Mouse (Mus musculus) lung, embryonic 16.5 days (tissue): ENCODE results near the gene Prr7. TPM values are rescaled to one million over a fixed set of nuclear protein-coding genes. Genes with fewer than 3 reads are reported as not detected.

Experiments used
- ATAC-seq: fragments of 200-750 bp; cut with Nextera tagmentation; 2 replicates; pipeline ENCODE4 v1.8.0; 2017; ENCODE audit warnings: low read depth, mild to moderate bottlenecking, moderate library complexity
- H3K27ac ChIP-seq: fragments of 300-500 bp; sonication (generic); 2 replicates; pipeline ENCODE4 v1.5.1; 2014; ENCODE audit warnings: mild to moderate bottlenecking, control low read depth, low read length
- H3K27me3 ChIP-seq: fragments of 300-500 bp; sonication (generic); 2 replicates; pipeline ENCODE4 v1.6.1; 2014; ENCODE audit warnings: low read depth, low read length, mixed read lengths; ENCODE audit not compliant: control insufficient read depth, insufficient read depth
- H3K36me3 ChIP-seq: fragments of 300-500 bp; sonication (generic); 2 replicates; pipeline ENCODE4 v1.6.1; 2014; ENCODE audit warnings: low read length; ENCODE audit not compliant: control insufficient read depth, insufficient read depth
- H3K4me1 ChIP-seq: fragments of 300-500 bp; sonication (generic); replicated peaks from 2 replicates; pipeline ENCODE4 v1.6.1; 2014; ENCODE audit warnings: low read length, mixed read lengths; ENCODE audit not compliant: control insufficient read depth, insufficient read depth
- H3K4me2 ChIP-seq: fragments of 300-500 bp; sonication (generic); 2 replicates; pipeline ENCODE4 v1.6.1; 2014; ENCODE audit warnings: low read depth, low read length, control low read depth
- H3K4me3 ChIP-seq: fragments of 300-500 bp; sonication (generic); 2 replicates; pipeline ENCODE4 v1.5.1; 2014; ENCODE audit warnings: mild to moderate bottlenecking, low read length, control low read depth
- H3K9ac ChIP-seq: fragments of 300-500 bp; sonication (generic); 2 replicates; pipeline ENCODE4 v1.6.1; 2014; ENCODE audit warnings: low read length, control low read depth
- H3K9me3 ChIP-seq: fragments of 300-500 bp; sonication (generic); 2 replicates; pipeline ENCODE4 v1.6.1; 2016; ENCODE audit warnings: low read length; ENCODE audit not compliant: control insufficient read depth
- WGBS: fragments of 180-500 bp; shearing (Covaris S2); extraction: QIAGEN DNeasy Blood & Tissue Kit; methylation state at CpG from one replicate; pipeline ENCODE4 v1.1.7; 2014; 5-methylcytosine and 5-hydroxymethylcytosine counted together
- polyA plus RNA-seq: library from polyadenylated mRNA; unstranded; fragments of >200 nt; fragmentation: Nextera tagmentation; extraction: Ambion mirVana; gene quantifications from 2 replicates; pipeline ENCODE4 v1.2.1, GENCODE M21; 2015

Prr7 gene
- polyA plus RNA-seq, 1 experiment from 2014 or later: 0.46 TPM

DNA sequence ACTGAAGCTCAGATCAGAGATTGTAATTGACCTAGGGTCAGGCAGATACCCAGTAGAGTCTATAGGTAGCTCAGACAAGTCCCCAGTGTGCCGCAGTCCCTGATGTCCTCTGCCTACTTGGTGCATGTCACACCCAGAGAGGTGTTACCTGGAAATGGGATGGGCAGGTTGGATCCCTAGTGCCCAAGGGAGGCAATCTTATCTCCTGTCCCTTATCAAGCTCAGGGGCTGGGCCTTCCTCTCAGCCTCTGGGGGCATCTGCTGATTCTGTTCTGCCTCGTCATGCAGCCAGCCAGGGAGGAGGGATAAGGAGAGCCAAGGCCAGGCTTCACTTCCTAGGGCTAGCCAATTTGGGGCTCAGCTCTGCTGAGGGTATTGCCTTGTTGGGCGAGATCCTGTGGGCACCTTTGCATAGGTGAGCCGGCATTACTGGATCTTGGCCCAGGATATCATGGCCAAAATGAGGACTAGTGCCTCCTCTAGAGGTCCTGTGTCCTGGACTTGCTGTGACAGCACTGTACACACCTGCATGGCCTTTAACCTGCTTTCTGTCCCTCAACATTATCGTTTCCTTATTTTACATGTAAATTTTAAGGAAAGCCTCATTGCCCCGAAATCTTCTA lies 17.5 kb upstream of the Prr7 start:
- H3K27ac ChIP-seq: no peak overlapping the region
- H3K36me3 ChIP-seq: peaks cover 9% of the 10 kb centered on the region; the same call in 1 of the 2 replicates
- WGBS: 73% methylated on average over 6 of the region's 6 CpGs
- peak overlapping the region; percentile 79 for H3K4me2 ChIP-seq
- no peak for ATAC-seq
- H3K9me3 ChIP-seq: no peaks in the 10 kb centered on the region
- H3K27me3 ChIP-seq: no peaks in the 10 kb centered on the region
- peak overlapping the region; percentile 97 for H3K9ac ChIP-seq
- H3K4me3 ChIP-seq: peak overlapping the region; percentile 83
- H3K4me1 ChIP-seq: peaks cover 17% of the 10 kb centered on the region

DNA sequence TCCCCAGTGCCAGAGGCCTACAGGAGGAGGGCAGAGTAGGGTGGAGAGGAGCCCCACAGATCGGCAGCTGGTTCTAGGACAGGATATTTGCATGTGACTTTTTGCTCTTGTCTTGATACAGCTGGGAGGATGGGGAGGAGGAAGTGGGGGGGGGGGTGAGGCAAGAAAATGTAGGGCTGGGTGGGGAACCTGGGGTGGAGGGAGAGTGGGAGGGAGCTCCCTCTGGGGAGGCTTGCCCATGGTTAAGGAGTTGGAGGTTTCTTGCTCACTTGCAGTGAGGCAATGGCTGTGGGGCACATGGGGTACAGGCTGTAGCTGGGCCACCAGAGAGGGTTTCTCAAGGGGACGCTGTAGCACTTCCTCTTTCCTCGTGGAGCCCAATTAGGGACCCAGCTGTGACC lies 16.5 kb upstream of the Prr7 start:
- peaks cover 18% of the 10 kb centered on the region for H3K36me3 ChIP-seq
- no peak overlapping the region for H3K9ac ChIP-seq
- no peaks in the 10 kb centered on the region for H3K9me3 ChIP-seq
- no peak overlapping the region for H3K27ac ChIP-seq
- no peak for ATAC-seq
- H3K4me1 ChIP-seq: peaks cover 17% of the 10 kb centered on the region
- no peak overlapping the region for H3K4me2 ChIP-seq
- no peak overlapping the region for H3K4me3 ChIP-seq
- 36% methylated on average over 3 of the region's 3 CpGs for WGBS
- no peaks in the 10 kb centered on the region for H3K27me3 ChIP-seq

DNA sequence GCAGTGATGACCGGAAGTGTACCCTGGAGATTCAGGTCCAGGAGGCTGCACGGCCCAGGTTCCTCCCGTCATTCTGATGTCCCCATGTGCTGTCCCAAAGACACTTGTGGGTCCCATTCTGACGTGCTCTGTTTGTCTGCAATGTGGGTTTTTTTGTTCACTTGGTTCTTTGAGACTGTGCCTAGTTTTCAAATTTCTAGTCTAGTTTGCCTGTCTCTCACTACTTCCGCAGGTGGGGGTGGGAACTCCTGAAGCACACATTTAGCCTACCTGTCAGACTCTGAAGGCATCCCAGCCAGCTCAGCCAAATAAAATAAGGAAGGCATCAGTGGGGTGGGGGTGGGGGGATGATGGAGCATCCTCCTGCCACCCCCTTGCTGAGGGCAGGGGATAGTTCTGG lies 15.9 kb upstream of the Prr7 start:
- H3K36me3 ChIP-seq: peaks cover 24% of the 10 kb centered on the region
- H3K4me2 ChIP-seq: no peak overlapping the region
- H3K4me3 ChIP-seq: no peak overlapping the region
- H3K27ac ChIP-seq: no peak overlapping the region
- H3K4me1 ChIP-seq: peaks cover 17% of the 10 kb centered on the region
- H3K9ac ChIP-seq: no peak overlapping the region
- ATAC-seq: no peak
- no peaks in the 10 kb centered on the region for H3K9me3 ChIP-seq
- H3K27me3 ChIP-seq: no peaks in the 10 kb centered on the region
- WGBS: 91% methylated on average over 5 of the region's 5 CpGs

DNA sequence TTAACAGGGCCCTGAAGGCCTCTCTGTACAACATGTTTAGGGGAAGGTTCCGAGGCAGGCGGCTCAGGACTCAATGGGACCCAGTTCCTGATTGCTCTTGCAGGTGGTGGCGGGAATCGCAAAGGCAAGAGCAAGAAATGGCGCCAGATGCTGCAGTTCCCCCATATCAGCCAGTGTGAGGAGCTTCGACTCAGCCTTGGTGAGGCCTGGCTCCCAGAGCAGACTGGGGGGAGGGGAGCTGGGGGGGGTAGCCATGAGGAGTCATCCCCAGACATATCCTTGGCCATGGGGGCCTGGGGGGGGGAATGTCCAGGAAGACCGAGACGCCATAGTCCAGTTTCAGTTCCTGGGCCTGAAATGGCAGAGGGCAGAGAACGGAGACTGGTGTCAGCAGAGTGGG lies 14.9 kb upstream of the Prr7 start:
- no peak overlapping the region for H3K4me3 ChIP-seq
- WGBS: 91% methylated on average over 9 of the region's 9 CpGs
- H3K9ac ChIP-seq: no peak overlapping the region
- H3K4me2 ChIP-seq: no peak overlapping the region
- no peaks in the 10 kb centered on the region for H3K9me3 ChIP-seq
- H3K4me1 ChIP-seq: peaks cover 10% of the 10 kb centered on the region
- ATAC-seq: no peak
- no peak overlapping the region for H3K27ac ChIP-seq
- peaks cover 31% of the 10 kb centered on the region for H3K36me3 ChIP-seq
- H3K27me3 ChIP-seq: no peaks in the 10 kb centered on the region

DNA sequence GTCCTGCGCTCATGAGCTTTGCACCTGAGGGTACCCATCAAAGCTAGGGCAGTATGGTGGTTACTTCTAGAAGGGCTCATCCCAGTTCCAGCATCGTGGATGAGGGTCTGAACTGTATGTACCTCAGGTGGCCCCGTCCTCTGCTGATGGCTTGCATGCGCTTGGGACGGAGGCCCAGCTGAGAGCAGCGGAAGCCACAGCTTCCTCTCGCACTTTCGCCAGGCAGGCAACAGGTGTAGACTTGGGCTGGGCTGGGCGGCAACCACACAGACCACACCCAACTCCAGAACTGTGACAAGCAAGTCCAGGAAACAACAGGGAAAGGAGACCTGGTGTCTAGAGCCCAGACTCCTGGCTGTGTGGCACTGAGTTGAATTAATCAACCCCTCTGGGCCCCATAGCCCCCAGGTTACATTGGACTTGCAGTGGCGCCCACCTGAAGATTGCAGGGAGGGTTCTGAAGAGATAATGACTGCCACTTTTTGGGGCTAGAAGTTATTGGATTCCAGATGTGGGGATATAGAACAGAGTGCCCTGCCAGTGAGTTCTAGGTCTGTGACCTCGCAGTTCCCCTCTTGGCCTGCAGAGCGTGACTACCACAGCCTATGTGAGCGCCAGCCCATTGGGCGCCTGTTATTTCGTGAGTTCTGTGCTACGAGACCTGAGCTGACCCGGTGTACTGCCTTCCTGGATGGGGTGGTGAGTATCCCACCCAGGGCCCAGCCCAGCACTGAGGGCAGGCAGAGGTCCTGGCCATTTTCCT lies 14.2 kb upstream of the Prr7 start:
- H3K27me3 ChIP-seq: no peaks in the 10 kb centered on the region
- H3K4me1 ChIP-seq: peaks cover 10% of the 10 kb centered on the region
- H3K4me3 ChIP-seq: no peak overlapping the region
- peaks cover 37% of the 10 kb centered on the region for H3K36me3 ChIP-seq
- WGBS: 88% methylated on average over 17 of the region's 17 CpGs
- ATAC-seq: no peak
- H3K9ac ChIP-seq: no peak overlapping the region
- no peak overlapping the region for H3K27ac ChIP-seq
- H3K4me2 ChIP-seq: no peak overlapping the region
- no peaks in the 10 kb centered on the region for H3K9me3 ChIP-seq

DNA sequence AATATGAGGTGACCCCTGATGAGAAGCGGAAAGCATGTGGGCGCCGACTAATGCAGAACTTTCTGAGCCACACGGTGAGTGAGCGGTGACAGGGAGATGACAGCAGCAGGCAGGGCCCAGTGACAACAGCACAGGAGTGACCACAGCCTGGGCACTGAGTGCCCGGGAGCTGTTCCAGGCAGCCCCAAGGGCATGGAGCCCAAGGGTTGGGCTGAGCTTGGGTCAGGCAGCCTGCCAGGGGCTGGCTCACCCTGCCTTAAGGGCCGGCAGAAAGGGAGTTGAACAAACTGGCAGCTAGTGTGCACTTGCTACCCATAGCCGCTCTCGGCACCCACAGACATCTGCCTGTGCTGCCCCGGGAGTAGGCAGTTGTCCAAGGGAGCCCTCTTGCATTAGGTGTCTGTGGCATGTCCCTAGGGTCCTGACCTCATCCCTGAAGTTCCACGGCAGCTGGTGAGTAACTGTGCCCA lies 13.5 kb upstream of the Prr7 start:
- 73% methylated on average over 11 of the region's 11 CpGs for WGBS
- Histone ChIP-seq H3K27ac (no peak overlapping the region), H3K9me3 (no peaks in the 10 kb centered on the region), H3K4me3 (no peak overlapping the region), H3K4me2 (no peak overlapping the region), H3K27me3 (no peaks in the 10 kb centered on the region), H3K36me3 (peaks cover 40% of the 10 kb centered on the region), H3K4me1 (peaks cover 10% of the 10 kb centered on the region), H3K9ac (no peak overlapping the region)
- no peak for ATAC-seq

DNA sequence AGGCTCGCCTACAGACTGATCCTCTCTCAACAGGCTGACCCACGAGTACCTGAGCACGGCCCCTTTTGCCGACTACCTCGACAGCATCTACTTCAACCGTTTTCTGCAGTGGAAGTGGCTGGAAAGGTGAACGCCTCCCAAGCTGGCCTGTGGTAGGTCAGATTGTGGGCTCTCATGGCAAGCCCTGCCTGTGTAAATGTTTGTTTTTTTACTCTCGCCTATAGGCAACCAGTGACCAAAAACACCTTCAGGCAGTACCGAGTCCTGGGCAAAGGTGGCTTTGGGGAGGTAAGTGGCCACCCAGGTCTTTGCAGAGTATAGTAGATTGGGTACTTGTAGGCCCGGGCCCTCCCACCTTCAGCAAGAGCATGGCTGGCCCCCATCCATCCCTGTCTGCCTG lies 12.8 kb upstream of the Prr7 start:
- Histone ChIP-seq H3K4me3 (no peak overlapping the region), H3K36me3 (peaks cover 41% of the 10 kb centered on the region), H3K9me3 (no peaks in the 10 kb centered on the region), H3K27ac (no peak overlapping the region), H3K4me2 (no peak overlapping the region), H3K4me1 (peaks cover 4% of the 10 kb centered on the region), H3K27me3 (no peaks in the 10 kb centered on the region), H3K9ac (no peak overlapping the region)
- 77% methylated on average over 10 of the region's 10 CpGs for WGBS
- no peak for ATAC-seq

DNA sequence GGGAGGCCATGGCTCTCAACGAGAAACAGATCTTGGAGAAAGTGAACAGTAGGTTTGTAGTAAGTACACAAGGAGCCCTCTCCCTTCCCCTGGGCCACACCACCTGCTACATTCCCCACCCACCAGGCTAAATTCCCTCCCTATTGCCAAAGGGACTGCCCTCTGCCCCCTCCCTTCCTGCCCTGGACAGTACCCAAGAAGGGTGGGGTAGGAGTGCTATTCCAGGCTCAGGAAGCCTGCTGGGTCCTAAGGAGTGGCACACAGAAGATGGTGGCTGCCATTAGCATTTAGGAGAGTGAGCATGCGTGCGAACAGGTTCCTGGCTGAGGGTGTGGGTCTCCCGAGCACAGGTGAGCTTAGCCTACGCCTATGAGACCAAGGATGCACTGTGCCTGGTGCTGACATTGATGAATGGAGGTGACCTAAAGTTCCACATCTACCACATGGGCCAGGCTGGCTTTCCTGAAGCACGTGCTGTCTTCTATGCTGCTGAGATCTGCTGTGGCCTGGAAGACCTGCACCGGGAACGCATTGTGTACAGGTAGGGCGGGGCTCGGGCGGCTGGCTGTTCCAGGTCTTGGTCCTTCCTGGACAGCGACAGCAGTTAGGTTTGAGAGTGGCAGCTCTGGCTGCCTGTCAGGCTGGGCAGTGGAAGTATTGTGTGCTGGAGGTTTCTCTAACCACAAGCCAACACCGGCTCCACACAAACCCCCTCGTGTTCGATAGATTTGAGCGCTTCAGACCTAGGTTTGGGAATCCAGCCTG lies 12.1 kb upstream of the Prr7 start:
- WGBS: 90% methylated on average over 16 of the region's 16 CpGs
- H3K4me1 ChIP-seq: no peaks in the 10 kb centered on the region; the same call in 1 of the 2 replicates
- H3K4me2 ChIP-seq: no peak overlapping the region
- peak; percentile 37; the same call in 1 of the 2 replicates for ATAC-seq
- H3K9me3 ChIP-seq: no peaks in the 10 kb centered on the region
- peaks cover 45% of the 10 kb centered on the region for H3K36me3 ChIP-seq
- no peak overlapping the region for H3K9ac ChIP-seq
- no peak overlapping the region for H3K27ac ChIP-seq
- H3K4me3 ChIP-seq: no peak overlapping the region
- no peaks in the 10 kb centered on the region for H3K27me3 ChIP-seq

DNA sequence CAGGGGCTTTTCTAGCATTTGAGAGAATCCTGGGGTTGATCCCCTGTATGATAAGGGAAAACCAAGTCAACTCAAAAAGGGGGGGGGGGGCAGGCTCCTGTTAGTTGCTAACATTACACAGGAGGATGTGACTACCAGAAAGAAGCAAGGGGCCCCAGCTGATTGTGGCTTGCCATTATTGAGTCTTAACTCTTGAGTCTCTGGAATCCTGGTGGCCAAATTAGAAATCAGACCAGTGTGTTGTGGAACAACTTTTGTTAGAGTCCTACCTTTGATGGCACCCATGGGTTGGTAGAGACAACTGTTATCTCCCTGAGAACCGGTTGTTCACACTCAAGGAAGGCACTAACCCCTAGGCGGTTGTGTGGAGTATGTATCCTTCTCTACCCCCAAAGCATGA lies 1.1 kb upstream of the Prr7 start:
- 37% methylated on average over 2 of the region's 2 CpGs for WGBS
- no peaks in the 10 kb centered on the region for H3K9me3 ChIP-seq
- H3K27me3 ChIP-seq: no peaks in the 10 kb centered on the region
- ATAC-seq: no peak
- no peak overlapping the region for H3K27ac ChIP-seq
- H3K36me3 ChIP-seq: peaks cover 15% of the 10 kb centered on the region
- no peak overlapping the region for H3K9ac ChIP-seq
- no peak overlapping the region for H3K4me2 ChIP-seq
- H3K4me3 ChIP-seq: no peak overlapping the region
- peaks cover 16% of the 10 kb centered on the region for H3K4me1 ChIP-seq
